Mouse (Mus musculus): Measurements from ENCODE around the gene Ptgr2. TPM values are rescaled to one million over a fixed set of nuclear protein-coding genes. Genes with fewer than 3 reads are reported as not detected.
"Not testable (repeated sequence)": the region's sequence is repeated elsewhere in the genome, so short reads cannot be mapped to it uniquely, and the experiment has no call there.

The Ptgr2 gene
- 10 to 100 TPM in 19 of 26 experiments, 1 to 10 TPM in 7; 2.5 to 77.1 (median 26.1) TPM for total RNA-seq (2018; cell fraction: chromatin; rRNA removed)
- total RNA-seq (2018; cell fraction: cytosol; rRNA removed), result 10 to 100 TPM; 26.3 to 60.1 (median 42.6) TPM
- total RNA-seq (2018; cell fraction: nucleus; rRNA removed), result 10 to 100 TPM in 24 of 26 experiments, 1 to 10 TPM in 2; 6.2 to 62.9 (median 24.0) TPM
- 38.2 to 43.3 TPM (median 40.5 TPM) in 3 replicates for polyA plus RNA-seq (2018)

DNA sequence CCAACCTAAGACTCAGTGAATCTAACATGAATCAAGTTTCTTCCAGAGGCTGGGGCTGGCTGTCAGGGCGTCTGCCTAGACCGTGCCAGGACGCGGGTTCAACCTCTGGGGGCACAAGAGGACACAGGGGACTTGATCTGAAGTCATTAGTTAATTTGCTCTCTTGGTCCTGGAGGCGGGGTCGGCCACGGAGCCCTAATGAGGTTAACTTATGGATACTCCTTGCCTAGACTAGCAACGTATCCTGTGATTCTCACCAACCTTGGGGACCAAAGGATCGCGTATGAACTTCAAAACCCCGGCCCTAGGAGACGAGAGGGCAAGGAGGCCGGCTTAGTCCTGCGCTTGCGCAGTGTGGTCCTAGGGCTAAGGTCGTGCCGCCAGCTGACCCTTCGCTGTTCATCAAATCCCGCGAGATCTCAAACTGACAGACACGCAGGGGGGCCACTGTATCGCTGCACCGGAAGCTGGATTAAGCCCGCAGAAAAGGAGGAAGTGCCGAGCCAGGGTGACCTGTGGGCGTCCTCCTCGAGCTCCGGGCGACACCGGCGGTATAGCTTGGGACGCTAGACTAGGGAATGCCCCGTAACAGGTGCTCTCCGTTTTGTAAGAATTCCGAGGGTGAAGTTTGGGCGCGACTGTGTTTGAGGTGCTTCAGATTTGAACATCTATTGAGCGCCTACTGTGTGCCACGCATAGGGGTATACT, at the start of gene Ptgr2:
Gene Ptgr2 (plus strand): TSS at position 348 of the 708 bp plus-strand sequence.
- Histone ChIP-seq H3K36me3 (ENCODE audit: inconsistent target) (no peaks in the 10 kb centered on the region), H3K79me2 (ENCODE audit: inconsistent target) (peaks cover 45% of the 10 kb centered on the region), H3K4me3 (ENCODE audit: inconsistent target) (peak within 1 kb of the TSS; percentile 84), H3K27ac (peak within 1 kb of the TSS; percentile 91)
- 1% methylated on average over 39 of the region's 39 CpGs for WGBS (ENCODE audit: missing documents)

- Histone ChIP-seq H3K4me3 (ENCODE audit: inconsistent target) (no peak overlapping the region), H3K79me2 (ENCODE audit: inconsistent target) (no peaks in the 10 kb centered on the region), H3K36me3 (ENCODE audit: inconsistent target) (no peaks in the 10 kb centered on the region), H3K27ac (no peak overlapping the region)
- 97% methylated on average over 6 of the region's 6 CpGs for WGBS (ENCODE audit: missing documents)
Measured at GRCm38 (mm10) chr12:84235577-84235976, 49.5 kb upstream of the Ptgr2 start.

- no peak overlapping the region for H3K4me3 ChIP-seq (ENCODE audit: inconsistent target)
- H3K27ac ChIP-seq, result no peak overlapping the region
- 78% methylated on average over 10 of the region's 10 CpGs for whole genome bisulfite sequencing (ENCODE audit: missing documents)
- no peaks in the 10 kb centered on the region for H3K79me2 ChIP-seq (ENCODE audit: inconsistent target)
- no peaks in the 10 kb centered on the region for H3K36me3 ChIP-seq (ENCODE audit: inconsistent target)
Measured at GRCm38 (mm10) chr12:84235981-84236752, 48.9 kb upstream of the Ptgr2 start.

GRCm38 (mm10) chr12:84237036-84237435, 48.0 kb upstream of the Ptgr2 start:
- not testable (repeated sequence) for H3K27ac ChIP-seq; H3K36me3 ChIP-seq (ENCODE audit: inconsistent target); H3K79me2 ChIP-seq (ENCODE audit: inconsistent target); H3K4me3 ChIP-seq (ENCODE audit: inconsistent target)
- WGBS (ENCODE audit: missing documents), result 86% methylated on average over 3 of the region's 5 CpGs

DNA sequence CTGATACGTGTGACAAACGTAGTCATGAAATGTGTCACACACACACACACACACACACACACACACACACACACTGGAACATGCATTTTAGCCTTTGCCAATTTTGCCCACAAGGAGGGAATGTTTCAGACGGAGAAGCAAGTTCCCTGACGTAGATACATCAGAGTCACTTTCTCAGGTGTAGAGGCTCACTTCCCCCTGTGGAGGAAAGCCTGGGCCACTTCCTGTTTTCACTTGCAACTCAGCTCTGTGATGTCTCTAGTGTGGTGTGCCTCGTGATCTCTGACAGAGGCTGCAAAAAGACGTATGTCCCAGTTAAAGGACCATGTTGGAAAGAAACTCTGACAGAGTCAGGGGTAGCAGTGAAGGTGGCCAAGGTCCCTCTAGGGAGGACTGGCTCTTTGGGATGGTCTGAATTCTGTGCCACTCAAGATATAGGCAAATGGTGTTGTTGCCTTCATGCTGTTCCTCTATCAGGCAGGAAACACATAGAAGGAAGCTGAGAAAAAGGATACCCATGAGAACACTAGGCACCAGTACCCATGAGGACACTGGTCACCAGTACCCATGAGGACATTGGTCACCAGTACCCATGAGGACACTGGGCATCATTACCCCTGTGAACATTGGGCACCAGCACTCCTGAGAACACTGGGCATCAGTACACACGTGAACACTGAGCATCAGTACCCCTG, 41.8 kb upstream of the Ptgr2 start:
- 28% methylated on average over 7 of the region's 7 CpGs for WGBS (ENCODE audit: missing documents)
- H3K79me2 ChIP-seq (ENCODE audit: inconsistent target), result no peaks in the 10 kb centered on the region
- no peaks in the 10 kb centered on the region for H3K36me3 ChIP-seq (ENCODE audit: inconsistent target)
- H3K4me3 ChIP-seq (ENCODE audit: inconsistent target), result no peak overlapping the region
- H3K27ac ChIP-seq, result no peak overlapping the region

- Histone ChIP-seq H3K27ac (no peak overlapping the region), H3K79me2 (ENCODE audit: inconsistent target) (no peaks in the 10 kb centered on the region), H3K36me3 (ENCODE audit: inconsistent target) (no peaks in the 10 kb centered on the region), H3K4me3 (ENCODE audit: inconsistent target) (no peak overlapping the region)
- WGBS (ENCODE audit: missing documents), result 65% methylated on average over 5 of the region's 5 CpGs
Measured at GRCm38 (mm10) chr12:84245683-84246082, 39.3 kb upstream of the Ptgr2 start.

DNA sequence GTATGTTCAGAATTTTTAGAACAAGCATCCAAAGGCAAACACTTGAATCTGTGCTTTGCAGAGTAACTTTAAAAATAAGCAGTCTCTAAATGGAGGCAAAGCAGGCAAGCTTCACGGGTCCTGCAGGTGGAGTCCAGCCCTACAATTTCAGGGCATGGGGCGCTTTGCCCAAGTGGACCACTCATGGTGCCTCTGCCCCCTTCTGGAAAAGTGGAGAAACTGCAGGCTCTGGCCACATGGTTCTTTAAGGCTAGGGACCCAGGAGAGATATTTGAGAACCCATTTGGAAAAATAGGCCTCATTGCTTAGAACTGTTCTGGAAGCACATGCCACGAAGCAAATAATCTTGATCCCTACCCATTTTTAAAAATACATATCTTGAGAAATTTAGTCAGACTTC, 35.8 kb upstream of the Ptgr2 start:
- Histone ChIP-seq H3K4me3 (ENCODE audit: inconsistent target) (no peak overlapping the region), H3K27ac (no peak overlapping the region), H3K79me2 (ENCODE audit: inconsistent target) (no peaks in the 10 kb centered on the region), H3K36me3 (ENCODE audit: inconsistent target) (no peaks in the 10 kb centered on the region)
- WGBS (ENCODE audit: missing documents), result 15% methylated on average over 3 of the region's 3 CpGs

DNA sequence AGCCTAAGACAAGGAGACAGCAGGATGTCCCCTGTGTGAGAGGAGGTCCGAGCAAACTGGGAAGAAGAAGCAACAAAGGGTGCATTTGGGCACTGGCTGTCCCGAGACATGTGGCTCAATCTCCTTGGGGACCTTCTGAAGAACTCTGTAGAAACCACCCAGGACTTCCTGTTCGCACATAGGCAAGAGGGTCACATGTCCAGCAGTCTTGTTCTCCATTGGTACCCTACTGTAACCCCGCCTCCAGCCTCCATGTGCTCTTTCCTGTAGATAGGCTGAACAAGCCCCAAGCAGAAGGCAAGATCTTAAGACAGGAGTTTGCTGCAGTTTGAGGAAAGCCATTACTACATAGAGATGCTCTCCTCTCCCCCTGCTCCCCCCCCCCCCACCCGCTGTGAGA, 32.2 kb upstream of the Ptgr2 start:
- no peak overlapping the region for H3K27ac ChIP-seq
- no peaks in the 10 kb centered on the region for H3K36me3 ChIP-seq (ENCODE audit: inconsistent target)
- H3K4me3 ChIP-seq (ENCODE audit: inconsistent target), result no peak overlapping the region
- H3K79me2 ChIP-seq (ENCODE audit: inconsistent target), result no peaks in the 10 kb centered on the region
- WGBS (ENCODE audit: missing documents), result 89% methylated on average over 4 of the region's 5 CpGs

GRCm38 (mm10) chr12:84254886-84255285, 30.1 kb upstream of the Ptgr2 start:
- no peaks in the 10 kb centered on the region for H3K36me3 ChIP-seq (ENCODE audit: inconsistent target)
- no peak overlapping the region for H3K27ac ChIP-seq
- WGBS (ENCODE audit: missing documents), result 91% methylated on average over 5 of the region's 5 CpGs
- no peak overlapping the region for H3K4me3 ChIP-seq (ENCODE audit: inconsistent target)
- H3K79me2 ChIP-seq (ENCODE audit: inconsistent target), result no peaks in the 10 kb centered on the region

DNA sequence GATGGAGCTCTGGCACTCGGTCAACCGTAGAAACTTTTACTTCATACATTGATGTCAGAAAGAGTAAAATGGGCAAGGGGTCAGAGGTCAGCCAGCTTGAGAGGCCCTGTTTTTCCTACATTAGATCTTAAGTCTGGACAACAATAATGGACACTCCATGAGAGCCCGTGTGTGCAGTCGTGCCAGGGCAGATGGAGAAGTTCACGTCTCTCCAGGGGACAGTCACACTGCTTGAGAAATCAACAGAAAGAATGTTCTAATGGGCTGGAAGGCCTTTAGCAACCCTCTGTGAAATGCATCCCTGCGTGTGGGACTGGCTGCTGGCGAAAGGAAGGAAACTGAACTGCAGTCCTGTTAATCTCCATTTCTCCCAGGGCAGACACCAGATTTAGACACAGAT, 24.7 kb upstream of the Ptgr2 start:
- no peaks in the 10 kb centered on the region for H3K79me2 ChIP-seq (ENCODE audit: inconsistent target)
- no peak overlapping the region for H3K27ac ChIP-seq
- 88% methylated on average over 7 of the region's 7 CpGs for WGBS (ENCODE audit: missing documents)
- no peak overlapping the region for H3K4me3 ChIP-seq (ENCODE audit: inconsistent target)
- H3K36me3 ChIP-seq (ENCODE audit: inconsistent target), result no peaks in the 10 kb centered on the region

- Histone ChIP-seq H3K36me3 (ENCODE audit: inconsistent target) (no peaks in the 10 kb centered on the region), H3K27ac (no peak overlapping the region), H3K79me2 (ENCODE audit: inconsistent target) (no peaks in the 10 kb centered on the region), H3K4me3 (ENCODE audit: inconsistent target) (no peak overlapping the region)
- 82% methylated on average over 2 of the region's 2 CpGs for WGBS (ENCODE audit: missing documents)
Measured at GRCm38 (mm10) chr12:84267264-84267663, 17.8 kb upstream of the Ptgr2 start.

- Histone ChIP-seq H3K27ac (no peak overlapping the region), H3K79me2 (ENCODE audit: inconsistent target) (no peaks in the 10 kb centered on the region), H3K36me3 (ENCODE audit: inconsistent target) (no peaks in the 10 kb centered on the region), H3K4me3 (ENCODE audit: inconsistent target) (no peak overlapping the region)
- WGBS (ENCODE audit: missing documents), result 89% methylated on average over 5 of the region's 5 CpGs
Measured at GRCm38 (mm10) chr12:84273366-84273765, 11.7 kb upstream of the Ptgr2 start.

DNA sequence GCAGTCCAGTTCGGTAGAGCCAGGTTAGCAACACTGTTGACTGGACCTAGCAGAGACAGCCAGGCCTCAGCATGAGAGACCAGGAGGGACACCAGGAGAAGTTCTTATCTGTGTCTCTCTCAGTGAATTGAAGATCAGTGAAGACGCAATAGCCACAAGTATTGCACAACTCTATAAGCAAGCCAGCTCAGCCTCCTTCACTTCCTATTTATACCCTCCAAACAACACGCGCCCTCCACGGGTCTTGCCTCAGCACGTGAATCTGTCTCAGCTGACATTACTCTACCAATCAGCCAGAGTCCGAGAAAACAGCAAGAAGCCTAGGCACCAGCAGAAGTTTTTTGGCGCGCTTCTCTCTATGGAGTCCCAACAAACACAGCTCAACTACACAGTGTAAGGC, 9.7 kb upstream of the Ptgr2 start:
- peak overlapping the region; percentile 94 for H3K27ac ChIP-seq

GRCm38 (mm10) chr12:84276288-84276687, 8.7 kb upstream of the Ptgr2 start:
- H3K4me3 ChIP-seq (ENCODE audit: inconsistent target), result no peak overlapping the region
- WGBS (ENCODE audit: missing documents), result 43% methylated on average over 2 of the region's 2 CpGs
- no peaks in the 10 kb centered on the region for H3K79me2 ChIP-seq (ENCODE audit: inconsistent target)
- H3K36me3 ChIP-seq (ENCODE audit: inconsistent target), result no peaks in the 10 kb centered on the region
- H3K27ac ChIP-seq, result peak overlapping the region; percentile 94

More for the DNA sequence above, 9.7 kb upstream of the Ptgr2 start:
- 13% methylated on average over 9 of the region's 9 CpGs for WGBS (ENCODE audit: missing documents)
- Histone ChIP-seq H3K36me3 (ENCODE audit: inconsistent target) (no peaks in the 10 kb centered on the region), H3K79me2 (ENCODE audit: inconsistent target) (no peaks in the 10 kb centered on the region), H3K4me3 (ENCODE audit: inconsistent target) (no peak overlapping the region)

Data from macrophage (primary cell).